Mouse (Mus musculus) erythroblast, adult 5-6 weeks (primary cell): ENCODE results near the gene Elmsan1. TPM values are rescaled to one million over a fixed set of nuclear protein-coding genes. Genes with fewer than 3 reads are reported as not detected.
A peak's percentile ranks its signal among the peaks of the same experiment; 100 is the strongest.
"Not testable (repeated sequence)": the region's sequence is repeated elsewhere in the genome, so short reads cannot be mapped to it uniquely, and the experiment has no call there.

Source experiments
- ATAC-seq: replicated peaks from 2 replicates; pipeline ENCODE4 v1.8.0; 2016; ENCODE audit warnings: moderate number of reproducible peaks, mild to moderate bottlenecking, moderate TSS enrichment, inconsistent platforms; ENCODE audit not compliant: poor library complexity, low FRiP score, severe bottlenecking
- total RNA-seq, 2 experiments: library from RNA; stranded (forward) in 1 of 2; stranded (reverse) in 1 of 2; fragments of 150-400 nt in 1 of 2; fragments of 200-764, 138-1000 nt in 1 of 2; gene quantifications; 2 replicates each; pipeline versions ENCODE4 v1.2.3 to v1.2.4; 2015 to 2017; ENCODE audit warnings: low replicate concordance in 2 of 2

Elmsan1 gene
- total RNA-seq (2015; ENCODE audit: low replicate concordance), result 5.4 and 12.7 TPM in 2 replicates
- total RNA-seq (2017; ENCODE audit: low replicate concordance), result 8.0 and 11.4 TPM in 2 replicates

- ATAC-seq, result peak; percentile 66
Observed at GRCm38 (mm10) chr12:84218289-84219120, at the start of gene Elmsan1. TSS of gene Elmsan1 (minus strand) at chr12:84218881.

- ATAC-seq, result 0 out of 2 replicates have a peak, but pooled peaks have one; percentile 22
Observed at GRCm38 (mm10) chr12:84267264-84267663, 48.6 kb upstream of the Elmsan1 start.

- no peak for ATAC-seq
Observed at GRCm38 (mm10) chr12:84260363-84260762, 41.7 kb upstream of the Elmsan1 start.

- ATAC-seq, result no peak
Observed at GRCm38 (mm10) chr12:84254886-84255285, 36.2 kb upstream of the Elmsan1 start.

GRCm38 (mm10) chr12:84252811-84253210, 34.1 kb upstream of the Elmsan1 start:
- ATAC-seq, result no peak

- ATAC-seq, result peak; percentile 91
Observed at GRCm38 (mm10) chr12:84249217-84249616, 30.5 kb upstream of the Elmsan1 start.

- no peak for ATAC-seq
Observed at GRCm38 (mm10) chr12:84245683-84246082, 27.0 kb upstream of the Elmsan1 start.

- no peak for ATAC-seq
Observed at GRCm38 (mm10) chr12:84243076-84243770, 24.5 kb upstream of the Elmsan1 start.

- ATAC-seq, result not testable (repeated sequence)
Observed at GRCm38 (mm10) chr12:84237036-84237435, 18.4 kb upstream of the Elmsan1 start.

GRCm38 (mm10) chr12:84235981-84236752, 17.5 kb upstream of the Elmsan1 start:
- no peak for ATAC-seq

GRCm38 (mm10) chr12:84235577-84235976, 16.9 kb upstream of the Elmsan1 start:
- ATAC-seq, result no peak

GRCm38 (mm10) chr12:84233488-84234100, 14.9 kb upstream of the Elmsan1 start:
- no peak; the same call in 1 of the 2 replicates for ATAC-seq

GRCm38 (mm10) chr12:84226117-84226840, 7.6 kb upstream of the Elmsan1 start:
- ATAC-seq, result no peak

- ATAC-seq, result 0 out of 2 replicates have a peak, but pooled peaks have one; percentile 37
Observed at GRCm38 (mm10) chr12:84222405-84222961, 3.8 kb upstream of the Elmsan1 start.

GRCm38 (mm10) chr12:84220951-84221891, 2.5 kb upstream of the Elmsan1 start:
- ATAC-seq, result no peak

GRCm38 (mm10) chr12:84220515-84220914, 1.8 kb upstream of the Elmsan1 start:
- ATAC-seq, result no peak

- ATAC-seq, result no peak
Observed at GRCm38 (mm10) chr12:84219121-84219561, 460 bp upstream of the Elmsan1 start.
